Mouse (Mus musculus) hindbrain, embryonic 16.5 days (tissue): ENCODE results near the gene Nrde2. TPM values are rescaled to one million over a fixed set of nuclear protein-coding genes. Genes with fewer than 3 reads are reported as not detected.

ENCODE experiments used
- ATAC-seq: fragments of 200-750 bp; cut with Nextera tagmentation; 2 replicates; pipeline ENCODE4 v1.8.0; 2017; ENCODE audit warnings: moderate TSS enrichment, moderate library complexity
- H3K27ac ChIP-seq: fragments of 300-500 bp; sonication (generic); 2 replicates; pipeline ENCODE4 v1.5.1; 2014; ENCODE audit warnings: low read depth, mild to moderate bottlenecking, control low read depth, low read length, moderate library complexity
- H3K27me3 ChIP-seq: fragments of 300-500 bp; sonication (generic); replicated peaks from 2 replicates; pipeline ENCODE4 v1.6.1; 2014; ENCODE audit warnings: low read length; ENCODE audit not compliant: control insufficient read depth, insufficient read depth
- H3K36me3 ChIP-seq: fragments of 300-500 bp; sonication (generic); 2 replicates; pipeline ENCODE4 v1.6.1; 2014; ENCODE audit warnings: mild to moderate bottlenecking, low read length, moderate library complexity, mixed read lengths; ENCODE audit not compliant: control insufficient read depth, insufficient read depth
- H3K4me1 ChIP-seq: fragments of 300-500 bp; sonication (generic); 2 replicates; pipeline ENCODE4 v1.6.1; 2014; ENCODE audit warnings: low read depth, low read length; ENCODE audit not compliant: control insufficient read depth, insufficient read depth
- H3K4me2 ChIP-seq: fragments of 300-500 bp; sonication (generic); 2 replicates; pipeline ENCODE4 v1.6.1; 2014; ENCODE audit warnings: mild to moderate bottlenecking, low read length, control low read depth, moderate library complexity
- H3K4me3 ChIP-seq: fragments of 300-500 bp; sonication (generic); 2 replicates; pipeline ENCODE4 v1.5.1; 2014; ENCODE audit warnings: mild to moderate bottlenecking, low read length, control low read depth, moderate library complexity
- H3K9ac ChIP-seq: fragments of 300-500 bp; sonication (generic); 2 replicates; pipeline ENCODE4 v1.6.1; 2014; ENCODE audit warnings: low read depth, mild to moderate bottlenecking, control low read depth, low read length, moderate library complexity
- H3K9me3 ChIP-seq: fragments of 300-500 bp; sonication (generic); 2 replicates; pipeline ENCODE4 v1.6.1; 2014; ENCODE audit warnings: mild to moderate bottlenecking, low read length, moderate library complexity; ENCODE audit not compliant: control insufficient read depth
- WGBS: fragments of 180-500 bp; shearing (Covaris S2); extraction: QIAGEN DNeasy Blood & Tissue Kit; methylation state at CpG from one replicate; pipeline ENCODE4 v1.1.7; 2014; 5-methylcytosine and 5-hydroxymethylcytosine counted together
- polyA plus RNA-seq: library from polyadenylated mRNA; unstranded; fragments of >200 nt; fragmentation: Nextera tagmentation; extraction: Ambion mirVana; gene quantifications from 2 replicates; pipeline ENCODE4 v1.2.1, GENCODE M21; 2015

Nrde2 gene
- polyA plus RNA-seq, 1 experiment from 2014 or later = 11.9 TPM

DNA sequence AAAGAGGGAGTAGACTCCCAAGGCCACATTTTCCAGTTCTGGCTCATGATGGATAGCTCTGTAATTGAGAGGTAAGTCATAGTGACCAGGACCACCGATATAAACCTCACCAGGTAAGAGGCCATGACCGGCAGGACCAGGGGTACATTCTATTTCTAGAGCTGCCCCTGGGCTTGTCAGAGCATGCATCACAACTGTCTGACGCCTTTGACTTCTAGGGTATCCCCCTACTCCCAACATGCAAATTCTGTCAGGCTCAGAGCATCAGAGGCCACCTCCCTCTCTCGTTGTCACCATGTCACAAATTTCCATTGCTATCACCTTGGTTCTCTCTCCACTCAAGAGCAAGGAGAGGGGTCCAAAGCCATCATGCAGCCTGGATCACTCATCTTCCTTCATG is 68.7 kb downstream of the Nrde2 start:
- no peak overlapping the region for H3K4me3 ChIP-seq
- no peaks in the 10 kb centered on the region for H3K4me1 ChIP-seq
- H3K4me2 ChIP-seq = no peak overlapping the region
- no peak overlapping the region for H3K9ac ChIP-seq
- WGBS = 92% methylated on average over 4 of the region's 4 CpGs
- H3K36me3 ChIP-seq = no peaks in the 10 kb centered on the region
- H3K27me3 ChIP-seq = no peaks in the 10 kb centered on the region
- no peak overlapping the region for H3K27ac ChIP-seq
- no peak for ATAC-seq
- H3K9me3 ChIP-seq = no peaks in the 10 kb centered on the region

DNA sequence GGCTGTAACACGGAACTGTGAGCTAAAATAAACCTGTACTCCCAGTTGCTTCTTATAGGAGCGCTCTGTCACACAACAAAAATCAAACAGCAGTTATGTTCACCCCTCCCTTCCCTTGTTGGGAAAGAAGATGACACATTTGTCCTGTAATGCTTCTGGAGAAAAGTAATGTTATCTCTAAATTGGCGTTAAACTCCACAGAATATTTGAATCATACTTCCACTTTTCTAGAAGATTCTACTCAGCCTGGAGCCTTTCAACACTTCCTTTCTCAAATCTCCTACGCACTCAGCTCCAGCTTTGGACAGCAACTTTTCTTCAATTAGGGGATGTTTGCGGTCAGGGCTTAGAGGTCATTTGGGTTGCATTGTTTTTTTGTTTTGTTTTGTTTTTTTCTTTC is 70.2 kb downstream of the Nrde2 start:
- WGBS = 87% methylated on average over 5 of the region's 5 CpGs
- no peak for ATAC-seq

DNA sequence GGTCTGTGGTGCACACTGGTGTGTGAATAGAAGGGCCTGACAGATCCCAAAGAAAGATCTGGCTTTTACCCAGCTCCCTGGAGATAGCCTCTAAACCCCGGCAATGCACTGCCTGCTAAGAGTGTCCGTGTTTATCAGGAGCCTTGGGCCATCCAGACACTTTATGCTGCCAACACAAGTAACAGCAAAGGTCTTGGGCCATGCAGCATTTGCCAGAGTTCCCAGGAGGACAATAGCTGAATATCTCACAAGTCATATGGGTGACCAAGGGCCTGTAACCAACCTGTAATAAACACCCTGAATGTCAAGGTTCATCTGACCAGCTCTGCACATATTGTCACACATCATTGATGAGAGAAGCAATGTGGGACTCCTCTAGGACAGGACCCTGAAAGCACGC is 71.4 kb downstream of the Nrde2 start:
- ATAC-seq = no peak
- 68% methylated on average over 3 of the region's 3 CpGs for WGBS
- no peaks in the 10 kb centered on the region for H3K4me1 ChIP-seq

More for the DNA sequence above, 70.2 kb downstream of the Nrde2 start:
- Histone ChIP-seq H3K9ac (no peak overlapping the region), H3K36me3 (no peaks in the 10 kb centered on the region), H3K27me3 (no peaks in the 10 kb centered on the region), H3K4me3 (no peak overlapping the region), H3K4me2 (no peak overlapping the region), H3K4me1 (no peaks in the 10 kb centered on the region), H3K27ac (no peak overlapping the region), H3K9me3 (no peaks in the 10 kb centered on the region)

DNA sequence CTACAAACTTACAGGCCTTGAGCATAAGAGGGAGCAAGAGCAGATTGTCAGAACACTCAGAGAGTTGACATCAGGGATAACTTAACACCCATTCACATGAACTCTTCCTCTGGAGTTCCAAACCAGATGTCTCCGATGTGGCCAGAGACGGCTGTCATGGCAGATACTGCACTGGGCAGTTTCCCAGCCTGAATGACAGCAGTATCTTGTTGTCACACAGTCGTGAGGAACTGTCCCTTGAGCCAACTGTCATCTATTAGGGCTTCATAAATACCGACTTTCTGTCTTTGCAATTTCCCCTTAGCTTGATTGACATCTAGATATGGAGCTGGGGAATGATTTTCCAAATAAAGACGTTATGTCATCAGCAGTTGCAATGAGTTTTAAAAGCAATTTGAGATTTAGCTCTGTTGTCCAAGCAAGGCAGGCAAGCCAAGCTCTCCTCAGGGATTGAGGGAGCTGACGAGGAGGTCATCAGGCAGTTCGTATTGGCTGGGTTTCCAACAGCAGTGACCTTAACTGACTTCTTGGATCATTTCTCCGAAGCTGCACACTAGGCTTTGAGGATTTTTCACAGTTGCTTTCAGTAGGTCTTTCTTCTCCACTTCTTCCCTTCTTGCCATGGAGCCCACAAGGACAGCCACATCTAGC is 79.7 kb downstream of the Nrde2 start:
- H3K9me3 ChIP-seq = no peaks in the 10 kb centered on the region

More for the DNA sequence above, 71.4 kb downstream of the Nrde2 start:
- no peak overlapping the region for H3K9ac ChIP-seq
- no peaks in the 10 kb centered on the region for H3K9me3 ChIP-seq
- no peaks in the 10 kb centered on the region for H3K36me3 ChIP-seq
- H3K4me3 ChIP-seq = no peak overlapping the region
- H3K4me2 ChIP-seq = no peak overlapping the region
- H3K27me3 ChIP-seq = no peaks in the 10 kb centered on the region
- no peak overlapping the region for H3K27ac ChIP-seq

DNA sequence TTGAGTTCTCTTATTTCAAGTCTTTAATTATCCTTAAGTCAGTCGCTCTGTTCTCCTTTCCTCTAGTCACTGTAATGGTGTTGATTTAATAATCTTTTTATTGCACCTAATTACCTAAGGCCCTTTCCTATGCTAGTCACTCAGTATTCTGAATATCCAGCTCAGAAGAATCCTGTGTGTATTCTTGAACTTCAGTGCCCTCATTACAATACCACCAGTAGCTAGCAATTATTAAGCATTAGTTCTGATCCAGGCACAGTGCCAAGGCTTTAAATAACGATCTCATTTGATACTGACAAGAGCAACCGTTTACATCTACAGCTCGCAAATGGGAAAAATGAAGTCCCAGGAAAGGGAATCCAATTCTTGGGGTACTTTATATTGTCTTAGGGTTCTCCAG is 83.7 kb downstream of the Nrde2 start:
- Histone ChIP-seq H3K4me1 (no peaks in the 10 kb centered on the region), H3K4me2 (no peak overlapping the region), H3K9ac (no peak overlapping the region), H3K36me3 (no peaks in the 10 kb centered on the region), H3K27me3 (no peaks in the 10 kb centered on the region), H3K4me3 (no peak overlapping the region), H3K27ac (no peak overlapping the region), H3K9me3 (no peaks in the 10 kb centered on the region)
- 45% methylated on average over 4 of the region's 4 CpGs for WGBS
- peak; percentile 45; the same call in 1 of the 2 replicates for ATAC-seq

More for the DNA sequence above, 79.7 kb downstream of the Nrde2 start:
- no peak overlapping the region for H3K9ac ChIP-seq
- H3K4me1 ChIP-seq = no peaks in the 10 kb centered on the region
- H3K4me2 ChIP-seq = no peak overlapping the region
- H3K4me3 ChIP-seq = no peak overlapping the region
- H3K27me3 ChIP-seq = no peaks in the 10 kb centered on the region
- WGBS = 77% methylated on average over 8 of the region's 8 CpGs
- ATAC-seq = no peak
- no peak overlapping the region for H3K27ac ChIP-seq
- no peaks in the 10 kb centered on the region for H3K36me3 ChIP-seq

Other genes with a start within 250 kb of the Nrde2 start
- 1.1 and 1.5 TPM in 2 replicates for gene Kcnk13, start 195.2 kb downstream of the Nrde2 start, polyA plus RNA-seq
- gene Psmc1, start 49.5 kb downstream of the Nrde2 start, polyA plus RNA-seq = 276 and 284 TPM in 2 replicates
- 2,854 and 3,176 TPM in 2 replicates for gene Calm1, start 39.8 kb upstream of the Nrde2 start, polyA plus RNA-seq